Mouse (Mus musculus): ENCODE measurements at regions not wholly inside any gene's neighbourhood (a gene's known extent, or its start where the extent isn't known, plus 50 kb on each side); places are given as distances from the start of the nearest gene placed in this dataset.
"Not testable (repeated sequence)": the region's sequence is repeated elsewhere in the genome, so short reads cannot be mapped to it uniquely, and the experiment has no call there.

DNA sequence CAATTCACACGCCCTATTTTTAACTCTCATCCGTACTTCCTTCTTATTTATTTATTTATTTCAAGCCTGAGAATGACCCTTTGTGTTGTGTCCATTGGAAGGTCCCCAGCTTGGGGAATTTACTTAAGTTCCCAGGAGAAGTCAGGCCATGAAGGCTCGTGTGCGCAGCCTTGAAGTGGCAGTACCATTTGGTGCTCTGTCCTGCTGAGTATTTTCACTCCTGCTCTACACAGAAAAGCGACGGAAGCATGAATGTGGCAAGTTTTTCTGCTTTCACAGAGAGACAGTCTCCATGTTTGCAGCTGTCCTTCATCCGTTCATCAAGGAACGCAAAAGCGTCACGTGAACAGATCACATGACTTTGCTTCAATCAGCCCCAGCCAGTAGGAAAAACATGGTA lies 610.2 kb upstream of the Clint1 start:
- no peak for DNase-seq (ENCODE audit: low spot score)

DNA sequence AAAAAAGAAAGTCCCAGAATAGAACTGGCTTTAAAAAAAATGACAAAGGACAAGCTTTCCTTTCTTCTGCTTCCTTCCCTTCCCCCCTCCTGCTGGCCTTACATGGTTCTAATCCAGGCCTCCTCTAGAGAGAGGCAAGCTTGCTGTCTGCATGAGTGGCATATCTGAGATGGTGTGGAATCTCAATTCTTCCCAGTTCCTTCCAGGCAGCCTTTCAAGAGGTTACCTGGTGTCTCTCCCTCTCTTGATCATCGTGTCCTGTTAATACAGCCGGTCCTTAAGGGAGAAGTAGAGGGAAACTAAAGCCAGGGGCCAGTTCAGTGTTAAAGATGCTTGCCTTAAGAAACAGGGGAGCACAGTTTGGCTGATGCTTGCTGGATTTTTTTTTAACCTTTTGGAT lies 607.1 kb upstream of the Clint1 start:
- no peak for DNase-seq (ENCODE audit: low spot score)

DNA sequence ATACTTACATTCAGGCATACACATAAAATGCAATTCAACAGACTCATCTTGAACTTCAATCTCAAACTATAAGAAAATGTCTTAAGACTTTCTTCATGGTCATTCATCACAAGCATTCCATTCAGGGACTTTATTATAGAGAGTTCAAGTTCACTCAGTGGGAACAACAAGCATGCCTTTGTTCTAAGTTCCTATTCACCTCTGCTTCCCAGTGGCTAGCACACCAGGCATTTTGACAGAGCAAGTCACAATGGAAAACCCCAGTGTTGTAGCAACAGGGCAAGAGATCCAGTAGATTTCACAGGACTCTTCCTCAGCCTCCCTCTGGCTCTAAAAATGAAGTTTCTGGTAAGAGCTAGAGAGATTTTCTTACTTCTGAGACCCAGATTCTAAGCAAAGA lies 595.8 kb upstream of the Clint1 start:
- DNase-seq (ENCODE audit: low spot score) = no peak

DNA sequence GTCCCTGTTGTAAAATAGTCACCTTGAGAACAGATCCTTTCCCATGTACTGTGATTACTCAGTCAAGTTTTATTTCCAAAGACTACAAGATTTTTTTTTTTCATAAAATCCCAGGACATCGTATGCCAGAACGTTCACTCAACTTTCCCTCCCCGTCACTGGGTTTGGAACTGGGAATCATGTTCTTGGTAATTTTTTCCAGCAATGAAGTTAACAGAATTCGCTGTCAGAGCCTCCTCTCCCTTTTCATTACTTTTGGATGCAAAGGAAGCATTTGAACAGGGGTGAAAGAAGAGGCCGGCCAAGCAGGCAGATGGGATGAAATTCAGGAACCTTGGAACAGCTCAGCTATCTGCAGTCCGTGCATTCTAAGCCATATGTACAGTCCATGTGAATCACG lies 589.7 kb upstream of the Clint1 start:
- DNase-seq (ENCODE audit: low spot score) = no peak

DNA sequence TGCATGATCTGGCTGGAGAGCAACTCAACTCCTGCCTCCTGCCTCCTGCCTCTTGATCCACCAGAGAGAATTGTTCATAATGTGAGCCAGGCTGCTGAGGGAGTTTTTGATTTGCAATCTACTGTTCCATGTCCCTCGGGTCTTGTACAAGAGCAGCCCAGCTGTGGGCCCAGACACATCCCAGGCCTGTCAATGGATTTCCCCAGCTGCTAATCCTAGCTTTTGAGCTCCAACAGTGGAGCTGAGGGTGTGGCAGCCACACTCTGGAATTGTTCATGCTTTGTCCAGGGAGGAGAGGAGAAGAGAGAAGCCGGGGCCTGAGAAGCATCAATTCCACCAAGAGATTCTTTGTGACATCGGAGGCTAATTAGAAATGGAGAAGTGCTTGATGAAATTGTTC lies 587.9 kb upstream of the Clint1 start:
- DNase-seq (ENCODE audit: low spot score) = no peak

DNA sequence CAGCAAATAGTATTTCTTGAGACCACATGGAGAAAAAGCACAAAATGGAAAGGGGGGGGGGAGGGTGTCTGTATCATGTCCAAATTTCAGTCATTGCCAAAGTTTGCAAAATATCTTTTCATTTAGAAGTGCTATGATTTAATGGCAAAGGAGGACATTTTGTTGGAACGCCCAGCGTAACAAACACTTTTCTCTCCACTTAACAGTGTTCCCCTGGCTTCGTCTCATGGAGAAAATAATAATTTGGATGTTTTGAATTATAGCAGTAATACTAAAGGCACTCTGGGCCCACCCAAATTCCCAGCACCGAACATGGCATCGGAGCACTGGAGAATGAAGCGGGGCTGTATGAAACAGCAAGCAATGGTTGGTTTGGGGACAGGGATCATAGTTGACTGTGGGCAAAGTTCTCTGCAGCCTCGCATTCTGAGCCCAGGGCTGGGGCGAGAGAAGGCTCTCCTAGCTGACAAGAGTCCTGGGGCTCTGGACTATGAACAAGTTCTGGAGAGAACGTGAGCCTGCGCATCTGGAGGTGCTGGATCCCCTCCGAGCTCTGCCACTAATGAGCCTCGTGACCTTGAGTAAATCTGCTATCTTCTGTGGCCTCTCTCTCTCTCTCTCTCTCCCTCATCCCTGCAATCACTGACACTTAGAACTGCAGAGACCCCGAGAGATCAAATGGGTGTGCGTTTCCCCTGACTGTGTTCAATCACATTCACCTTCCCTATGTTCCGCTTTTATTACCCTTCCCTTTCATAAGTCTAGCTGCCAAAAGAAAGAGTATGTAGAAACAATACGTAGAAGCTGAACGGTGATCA lies 586.5 kb upstream of the Clint1 start:
- no peak for DNase-seq (ENCODE audit: low spot score)

DNA sequence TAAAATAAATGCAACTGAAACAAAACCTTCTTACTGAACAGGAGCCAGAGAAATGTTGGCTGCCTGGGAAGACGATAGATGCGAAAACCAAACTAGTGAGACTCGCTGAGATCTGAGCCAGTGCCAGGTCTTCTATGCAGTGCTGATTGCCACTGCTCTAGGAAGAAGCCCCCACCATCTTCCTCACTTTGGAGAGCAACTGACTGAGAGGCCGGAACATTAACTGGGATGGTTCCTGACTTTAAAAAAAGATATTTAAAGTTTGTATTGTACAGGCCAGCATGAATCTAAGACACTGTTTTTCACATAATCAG lies 585.9 kb upstream of the Clint1 start:
- DNase-seq (ENCODE audit: low spot score) = no peak

DNA sequence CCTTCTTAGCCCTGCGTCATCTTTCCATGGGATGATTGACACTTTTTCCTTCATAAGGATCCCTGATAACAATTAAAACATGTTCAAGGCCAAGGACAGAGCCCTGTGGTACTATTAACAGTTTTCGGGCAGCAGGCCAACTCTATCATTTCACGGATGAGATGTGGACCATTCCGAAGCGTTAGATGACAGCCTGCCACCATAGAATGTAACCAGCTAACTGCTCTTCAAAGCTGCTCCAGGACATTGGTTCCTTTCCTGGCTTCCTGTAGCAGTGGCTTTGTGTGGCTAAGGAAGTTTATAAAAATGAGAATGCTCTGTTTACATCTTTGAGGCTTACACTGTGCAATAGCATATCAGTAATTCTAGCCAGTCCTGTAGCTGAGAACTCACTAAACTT lies 582.6 kb upstream of the Clint1 start:
- DNase-seq (ENCODE audit: low spot score) = no peak

DNA sequence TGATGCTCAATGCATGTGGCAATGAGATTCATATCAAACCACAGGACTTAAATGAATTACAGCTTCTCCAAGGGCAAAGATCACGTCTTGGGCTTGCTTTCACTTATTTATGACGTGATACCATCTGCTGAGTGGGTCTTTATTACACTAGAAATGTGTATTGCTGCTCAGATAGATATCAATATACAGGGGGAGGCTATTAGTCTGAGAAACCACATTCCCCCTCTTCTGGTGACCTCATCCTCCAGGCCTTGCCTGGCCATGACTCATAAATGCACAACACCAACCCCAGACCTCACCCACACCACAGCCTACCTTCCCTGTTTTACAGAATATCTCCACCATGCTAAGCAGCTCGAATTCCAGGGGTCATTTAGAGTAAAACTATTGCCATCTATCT lies 580.6 kb upstream of the Clint1 start:
- DNase-seq (ENCODE audit: low spot score) = no peak

DNA sequence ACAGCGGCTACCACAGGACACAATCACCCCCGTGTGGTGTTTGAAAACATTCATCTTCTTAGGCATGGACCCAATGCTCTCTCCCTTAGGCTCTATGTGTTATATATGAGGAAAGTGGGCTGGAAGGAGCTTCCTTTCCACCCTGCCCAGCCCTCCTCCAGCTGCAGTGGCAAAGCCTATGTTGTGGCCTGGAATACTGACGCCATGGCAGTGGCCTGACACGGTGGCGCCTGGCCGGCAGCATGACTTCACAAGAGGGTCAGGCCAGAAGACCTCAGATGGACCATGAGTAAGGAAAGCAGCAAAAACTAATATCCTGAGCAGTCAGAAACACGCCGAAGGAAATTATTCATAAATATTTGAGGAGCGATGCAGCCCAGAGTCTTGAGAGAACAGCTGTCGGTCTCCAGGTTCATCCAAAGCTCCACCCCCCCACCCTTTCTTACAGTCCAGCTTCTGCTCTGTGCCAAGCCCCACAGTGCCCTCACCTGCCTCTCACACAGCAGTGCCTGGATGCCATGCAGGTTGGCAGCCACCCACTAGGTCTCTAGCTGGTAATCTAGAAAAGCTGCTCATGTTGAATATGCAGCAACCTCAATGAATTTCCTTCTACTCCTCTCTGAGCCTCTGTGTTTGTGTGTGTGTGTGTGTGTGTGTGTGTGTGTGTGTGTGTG lies 577.3 kb upstream of the Clint1 start:
- no peak for DNase-seq (ENCODE audit: low spot score)

DNA sequence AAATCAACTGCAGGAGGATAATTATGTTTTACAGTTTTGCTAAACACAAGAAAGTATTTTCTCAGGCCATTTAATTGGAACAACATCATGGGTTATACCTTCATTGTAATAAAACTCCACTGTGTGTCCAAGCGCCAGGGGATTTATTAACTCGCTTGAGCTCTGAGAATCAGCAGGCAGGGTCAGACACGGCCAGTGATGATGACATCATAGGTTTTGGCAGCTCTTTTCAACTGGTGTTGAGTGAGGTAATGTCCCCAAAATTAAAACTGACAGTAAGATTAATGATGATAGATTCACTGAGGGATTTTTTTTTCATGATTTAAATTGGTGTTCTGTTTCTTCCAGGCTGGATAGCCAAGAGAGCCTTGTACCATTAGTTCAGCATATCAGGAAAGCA lies 576.7 kb upstream of the Clint1 start:
- no peak for DNase-seq (ENCODE audit: low spot score)

DNA sequence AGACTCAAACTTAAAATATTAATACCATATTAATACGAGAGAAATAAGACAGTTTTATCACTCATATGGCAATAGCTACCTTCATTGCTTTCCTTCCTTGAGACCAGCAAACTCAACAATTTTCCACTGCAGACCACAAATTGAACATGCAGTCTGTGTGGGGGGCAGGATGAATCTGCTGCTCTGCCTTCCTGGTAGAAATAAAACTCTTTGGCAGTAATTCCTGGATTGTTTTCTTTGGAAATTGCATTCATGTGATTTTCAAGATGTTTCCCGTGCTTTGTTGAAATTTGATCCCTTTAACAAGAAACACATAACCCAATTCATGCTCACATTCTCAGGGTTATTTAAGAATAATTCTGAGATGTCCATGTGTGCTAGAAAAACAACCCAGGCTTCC lies 555.1 kb upstream of the Clint1 start:
- DNase-seq (ENCODE audit: low spot score) = no peak

DNA sequence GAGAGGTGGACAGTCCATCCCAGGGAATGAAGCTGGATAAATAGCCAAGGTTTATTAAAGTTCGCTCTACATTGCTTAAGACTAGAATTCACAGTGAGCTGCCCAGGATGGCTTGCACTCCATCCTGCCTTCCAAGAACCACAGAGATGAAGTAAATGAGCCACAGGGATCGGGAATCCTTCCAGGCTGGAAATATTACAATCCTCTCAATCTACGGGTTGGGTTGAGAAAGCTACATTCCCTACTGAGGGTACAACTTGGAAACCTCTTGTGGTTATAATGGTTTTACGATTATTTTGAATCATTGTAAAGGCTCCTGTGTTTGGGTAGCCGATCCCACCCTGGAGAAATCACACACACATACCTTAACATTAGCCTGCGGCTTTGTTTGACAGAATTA lies 539.9 kb upstream of the Clint1 start:
- no peak for DNase-seq (ENCODE audit: low spot score)

DNA sequence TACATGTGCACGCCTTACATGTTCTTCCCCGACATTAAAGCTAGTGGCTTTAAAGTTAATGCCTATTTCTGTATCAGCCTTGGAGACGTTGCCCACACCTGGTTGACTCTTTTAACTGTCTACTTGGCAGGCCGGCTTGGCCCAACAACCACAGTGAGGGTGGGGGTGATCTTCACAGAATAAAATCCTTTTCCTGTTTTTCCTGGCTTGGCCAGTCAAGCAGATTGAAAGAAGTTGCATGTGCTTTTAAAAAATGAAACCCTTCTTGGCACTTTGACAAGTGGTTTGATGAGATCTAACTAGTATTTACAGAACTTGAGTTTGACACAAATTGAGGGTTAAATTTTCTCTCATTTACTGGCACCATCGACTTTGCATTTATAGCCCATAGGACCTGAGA lies 528.1 kb upstream of the Clint1 start:
- DNase-seq (ENCODE audit: low spot score) = no peak

DNA sequence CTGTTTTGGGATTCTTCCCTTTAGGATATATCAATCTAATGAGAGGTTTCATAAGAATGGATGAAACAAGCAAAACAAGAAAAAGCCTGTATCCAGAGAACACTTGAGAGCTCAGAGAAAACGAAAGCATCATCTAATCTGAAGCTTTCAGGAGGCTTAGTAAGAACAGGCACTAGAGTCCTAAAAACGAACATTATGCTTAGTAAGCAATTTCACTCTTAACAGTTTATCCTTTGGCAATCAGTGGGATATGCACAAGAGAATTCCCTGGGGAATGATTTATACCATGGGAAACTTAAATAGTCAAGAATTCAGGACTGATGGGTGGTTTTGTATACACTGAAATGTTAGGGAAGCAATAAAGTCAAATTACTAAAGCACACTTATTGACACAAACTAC lies 521.5 kb upstream of the Clint1 start:
- DNase-seq (ENCODE audit: low spot score) = no peak

DNA sequence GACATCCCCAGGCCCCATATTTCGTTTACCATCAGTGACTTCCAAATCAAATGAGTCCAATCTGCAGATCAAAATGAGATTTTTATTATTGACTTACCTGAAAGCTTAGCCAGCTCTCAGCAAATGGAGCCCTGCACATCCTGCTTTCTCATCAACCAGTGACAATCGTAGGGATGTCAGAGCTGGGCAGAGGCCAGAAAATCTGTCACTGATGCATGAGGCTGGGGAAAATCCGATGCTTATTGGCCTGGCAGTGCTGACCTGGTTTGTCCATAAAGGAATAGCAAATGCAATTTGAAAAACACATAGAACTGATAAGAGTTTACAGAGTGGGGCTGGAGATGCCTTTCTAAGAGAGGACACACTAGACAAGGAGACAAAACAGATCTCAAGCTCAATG lies 518.1 kb upstream of the Clint1 start:
- DNase-seq (ENCODE audit: low spot score) = no peak

DNA sequence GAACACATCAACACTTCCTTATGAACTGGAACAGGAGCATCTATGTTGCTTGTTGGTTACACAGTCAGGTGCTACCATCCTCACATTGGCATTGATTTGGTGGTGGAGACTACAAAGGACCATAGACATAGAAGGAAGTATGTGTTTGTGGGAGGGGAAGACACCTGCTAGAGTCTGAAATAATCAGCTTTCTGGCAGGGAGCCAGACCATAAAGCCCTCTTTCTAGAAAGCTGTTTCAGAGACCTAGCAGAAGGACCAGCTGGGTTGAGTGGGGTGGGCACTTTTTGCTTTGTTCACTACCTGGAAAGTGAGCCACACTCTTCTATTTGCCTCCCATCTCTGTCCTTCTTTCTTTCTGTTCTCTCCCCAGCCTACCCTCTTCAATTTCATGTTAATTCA lies 502.5 kb upstream of the Clint1 start:
- DNase-seq (ENCODE audit: low spot score) = no peak

DNA sequence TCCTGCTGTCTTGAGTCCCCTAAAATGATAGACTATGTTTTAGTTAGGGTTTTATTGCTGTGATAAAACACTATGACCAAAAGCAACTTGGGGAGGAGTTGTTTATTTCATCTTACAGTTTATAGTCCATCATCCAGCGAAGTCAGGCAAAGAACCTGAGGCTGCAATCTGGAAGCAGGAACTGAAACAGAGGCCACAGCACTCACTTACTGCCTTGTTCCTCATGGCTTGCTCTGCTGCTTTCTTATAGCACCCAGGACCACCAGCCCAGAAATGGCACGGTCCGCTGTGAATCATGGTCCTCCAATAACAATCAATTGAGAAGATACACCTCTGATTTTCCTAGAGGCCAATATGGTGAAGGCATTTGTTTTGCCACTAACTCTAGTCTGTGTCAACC lies 486.5 kb upstream of the Clint1 start:
- DNase-seq (ENCODE audit: low spot score) = no peak

DNA sequence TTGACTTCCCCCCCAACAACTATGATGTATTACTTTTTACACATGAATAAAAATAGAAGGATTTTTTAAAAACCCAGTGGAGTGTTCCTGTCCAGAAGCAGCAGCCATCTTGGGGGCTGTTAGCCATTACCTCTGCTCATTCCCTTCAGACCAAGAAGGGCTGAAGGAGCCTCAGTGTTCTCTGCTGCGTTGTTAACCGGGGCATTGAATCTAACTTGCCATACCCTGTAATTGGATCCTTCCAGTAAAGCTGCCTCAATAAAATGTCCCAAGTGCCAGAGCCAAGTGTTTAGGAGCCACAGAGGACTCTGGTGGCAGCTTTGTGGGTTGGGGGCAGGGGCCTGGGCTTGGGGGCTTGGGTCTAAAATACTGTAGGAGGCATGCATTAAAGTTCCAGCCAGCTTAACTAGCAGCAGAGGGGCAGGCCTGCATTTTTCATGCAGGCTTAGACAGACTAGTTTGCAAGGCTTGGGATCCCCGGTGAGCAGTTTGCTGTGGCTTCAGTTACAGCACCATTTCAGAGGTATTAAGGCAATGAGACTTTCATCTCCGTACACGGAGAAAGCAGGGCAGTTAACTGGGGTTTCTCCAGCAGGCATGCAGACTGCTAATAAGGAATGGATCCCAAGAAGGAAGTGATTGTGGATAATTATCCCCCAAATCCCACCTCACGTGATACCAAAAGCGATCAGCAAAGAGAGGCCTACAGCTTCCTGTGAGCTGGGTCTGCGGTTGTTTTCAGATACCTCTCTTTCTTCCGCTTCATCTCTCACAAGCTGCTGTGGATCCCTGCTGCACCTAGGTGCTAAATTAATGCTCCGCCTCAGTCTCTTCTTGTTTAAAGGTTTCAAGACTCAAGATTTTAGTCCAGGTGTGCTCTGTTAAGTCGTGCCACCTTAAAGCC lies 462.4 kb upstream of the Clint1 start:
- no peak for DNase-seq (ENCODE audit: low spot score)

DNA sequence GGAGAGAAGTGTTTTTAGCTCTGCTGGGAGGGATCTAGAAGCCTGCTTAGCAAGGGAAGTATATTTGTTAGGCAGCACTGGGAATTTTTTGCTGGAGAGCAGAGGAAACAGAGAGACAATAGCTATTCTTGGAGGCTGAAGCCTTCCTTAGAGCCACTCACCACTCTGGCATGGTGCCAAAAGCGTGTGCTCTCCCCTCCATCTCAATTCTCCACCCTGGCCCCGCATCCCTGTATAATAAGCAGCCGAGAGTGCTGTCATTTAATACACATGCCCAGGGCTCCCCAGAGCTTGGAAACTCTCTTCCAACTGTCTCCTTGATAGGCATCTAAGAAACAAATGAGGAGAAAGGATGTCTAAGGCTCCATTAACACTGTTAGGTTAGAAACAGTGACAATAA lies 455.8 kb upstream of the Clint1 start:
- no peak for DNase-seq (ENCODE audit: low spot score)

DNA sequence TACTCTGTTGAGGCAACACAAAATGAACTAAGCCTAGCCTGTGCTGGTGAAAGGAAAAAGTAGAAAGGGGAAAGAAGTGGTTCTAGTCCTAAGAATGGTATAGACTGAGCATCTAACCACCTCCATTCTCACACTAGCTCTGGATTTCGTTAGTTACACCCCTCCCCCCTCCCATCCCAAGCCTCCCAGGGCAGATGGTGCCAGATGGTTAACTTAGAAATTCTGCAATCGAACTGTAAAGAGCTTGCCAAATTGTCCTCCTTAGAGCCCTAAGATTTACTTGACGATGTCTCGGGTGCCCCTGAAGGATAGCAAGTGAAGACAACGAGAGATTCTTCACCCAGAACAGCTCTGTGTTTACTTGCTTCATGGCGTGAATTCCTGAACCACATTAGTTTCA lies 453.7 kb upstream of the Clint1 start:
- no peak for DNase-seq (ENCODE audit: low spot score)

DNA sequence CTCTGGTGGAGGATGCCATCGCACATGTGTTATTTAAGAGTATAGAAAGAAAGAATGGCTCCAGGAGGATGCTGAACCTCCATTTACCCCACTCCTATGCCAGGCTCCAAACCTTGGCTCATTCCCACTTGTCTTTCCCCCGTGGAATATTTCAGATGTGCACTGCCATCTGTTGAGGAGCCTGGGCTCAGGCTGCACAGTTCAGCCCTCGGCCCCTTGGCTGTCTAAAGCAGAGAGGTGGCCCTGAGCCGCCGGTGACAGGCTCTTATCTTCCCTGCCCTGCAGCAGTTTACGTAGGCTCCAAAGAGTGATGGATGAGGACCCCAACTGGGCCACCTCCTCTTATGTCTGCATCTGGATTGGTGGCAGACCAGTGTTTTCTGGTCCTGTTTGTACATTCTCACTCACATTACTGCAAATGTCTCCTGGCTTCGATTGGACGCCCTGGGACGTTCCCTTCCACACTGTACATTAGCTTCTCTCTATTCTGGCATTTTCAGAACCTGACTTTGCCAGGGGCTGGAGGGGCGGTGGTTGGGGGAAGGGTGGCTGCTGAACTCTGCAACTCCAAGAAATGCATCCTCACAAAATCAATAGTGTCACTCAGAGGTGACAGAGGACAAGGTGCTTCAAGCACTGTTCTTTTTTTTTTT lies 447.3 kb upstream of the Clint1 start:
- DNase-seq (ENCODE audit: low spot score) = no peak

DNA sequence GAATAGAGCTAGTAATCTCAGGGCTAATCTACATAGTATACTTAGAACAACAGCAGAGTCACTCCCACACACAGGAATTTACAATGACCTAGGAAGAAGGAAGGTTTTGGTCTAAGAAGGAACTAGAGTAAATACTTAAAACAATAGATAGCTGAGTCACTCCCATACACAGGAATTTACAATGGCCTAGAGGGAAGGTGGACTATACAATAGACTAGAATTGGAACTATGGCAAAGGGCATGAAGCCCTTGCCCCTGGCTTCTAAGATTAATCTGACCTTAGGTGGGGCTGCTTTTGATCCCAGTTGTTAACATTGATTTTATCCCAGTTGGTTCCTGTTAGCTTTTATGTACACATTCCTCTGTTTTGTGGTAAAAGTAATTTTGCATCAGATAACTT lies 427.8 kb upstream of the Clint1 start:
- DNase-seq (ENCODE audit: low spot score) = not testable (repeated sequence)

Data from ovary, postnatal 10 days (tissue).